Mouse (Mus musculus) forebrain, embryonic 13.5 days (tissue): ENCODE data around the gene Pradc1. TPM values are rescaled to one million over a fixed set of nuclear protein-coding genes. Genes with fewer than 3 reads are reported as not detected.
"Not testable (repeated sequence)": the region's sequence is repeated elsewhere in the genome, so short reads cannot be mapped to it uniquely, and the experiment has no call there.

Experiments
- ATAC-seq: fragments of 200-750 bp; cut with Nextera tagmentation; 2 replicates; pipeline ENCODE4 v1.8.0; 2017
- H3K27ac ChIP-seq: fragments of 300-500 bp; sonication (generic); 2 replicates; pipeline ENCODE4 v1.5.1; 2015; ENCODE audit warnings: inconsistent platforms, mild to moderate bottlenecking, moderate library complexity
- H3K27me3 ChIP-seq: fragments of 300-500 bp; sonication (generic); 2 replicates; pipeline ENCODE4 v1.6.1; 2015; ENCODE audit warnings: mild to moderate bottlenecking, inconsistent platforms
- H3K36me3 ChIP-seq: fragments of 300-500 bp; sonication (generic); 2 replicates; pipeline ENCODE4 v1.6.1; 2015; ENCODE audit warnings: mild to moderate bottlenecking, inconsistent platforms; ENCODE audit not compliant: poor library complexity, severe bottlenecking
- H3K4me1 ChIP-seq: fragments of 300-500 bp; sonication (generic); 2 replicates; pipeline ENCODE4 v1.6.1; 2015; ENCODE audit warnings: inconsistent platforms
- H3K4me2 ChIP-seq: fragments of 300-500 bp; sonication (generic); 2 replicates; pipeline ENCODE4 v1.6.1; 2015; ENCODE audit warnings: inconsistent platforms, mild to moderate bottlenecking, moderate library complexity
- H3K4me3 ChIP-seq: fragments of 300-500 bp; sonication (generic); 2 replicates; pipeline ENCODE4 v1.5.1; 2015; ENCODE audit warnings: mild to moderate bottlenecking, inconsistent platforms
- H3K9ac ChIP-seq: fragments of 300-500 bp; sonication (generic); 2 replicates; pipeline ENCODE4 v1.6.1; 2015; ENCODE audit warnings: mild to moderate bottlenecking, inconsistent platforms
- H3K9me3 ChIP-seq: fragments of 300-500 bp; sonication (generic); replicated peaks from 2 replicates; pipeline ENCODE4 v1.6.1; 2016; ENCODE audit warnings: inconsistent platforms
- WGBS: fragments of 180-500 bp; shearing (Covaris S2); methylation state at CpG from one replicate; pipeline ENCODE4 v1.1.7; 2015; 5-methylcytosine and 5-hydroxymethylcytosine counted together
- polyA plus RNA-seq: library from polyadenylated mRNA; unstranded; fragments of >200 nt; fragmentation: Nextera tagmentation; extraction: Ambion mirVana; gene quantifications from 2 replicates; pipeline ENCODE4 v1.2.1, GENCODE M21; 2015

Pradc1 gene
- polyA plus RNA-seq, 1 experiment from 2014 or later = 32.4 TPM

DNA sequence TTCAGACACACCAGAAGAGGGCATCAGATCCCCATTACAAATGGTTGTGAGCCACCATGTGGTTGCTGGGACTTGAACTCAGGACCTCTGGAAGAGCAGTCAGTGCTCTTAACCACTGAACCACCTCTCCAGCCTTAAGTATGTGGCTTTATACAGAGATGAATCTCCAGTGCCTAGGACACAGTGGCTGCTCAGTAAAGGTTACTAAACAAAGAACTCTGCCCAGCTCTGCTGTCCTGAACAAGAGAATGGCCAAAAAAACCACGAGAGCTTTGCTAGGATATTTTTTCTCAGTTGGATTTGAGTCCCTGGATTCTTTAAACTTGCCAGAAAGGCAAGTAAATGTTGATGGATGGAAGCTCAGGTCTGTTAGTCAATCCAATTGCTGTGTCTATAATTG lies 1.6 kb downstream of the Pradc1 start:
- WGBS = 60% methylated on average over 1 of the region's 1 CpGs
- not testable (repeated sequence) for H3K27me3 ChIP-seq, H3K9me3 ChIP-seq, H3K27ac ChIP-seq, ATAC-seq
- Histone ChIP-seq H3K4me1 (peaks cover 35% of the 10 kb centered on the region), H3K36me3 (peaks cover 29% of the 10 kb centered on the region), H3K4me2 (peak overlapping the region; percentile 95), H3K9ac (peak overlapping the region; percentile 74; the same call in 1 of the 2 replicates), H3K4me3 (peak overlapping the region; percentile 87; the same call in 1 of the 2 replicates)

DNA sequence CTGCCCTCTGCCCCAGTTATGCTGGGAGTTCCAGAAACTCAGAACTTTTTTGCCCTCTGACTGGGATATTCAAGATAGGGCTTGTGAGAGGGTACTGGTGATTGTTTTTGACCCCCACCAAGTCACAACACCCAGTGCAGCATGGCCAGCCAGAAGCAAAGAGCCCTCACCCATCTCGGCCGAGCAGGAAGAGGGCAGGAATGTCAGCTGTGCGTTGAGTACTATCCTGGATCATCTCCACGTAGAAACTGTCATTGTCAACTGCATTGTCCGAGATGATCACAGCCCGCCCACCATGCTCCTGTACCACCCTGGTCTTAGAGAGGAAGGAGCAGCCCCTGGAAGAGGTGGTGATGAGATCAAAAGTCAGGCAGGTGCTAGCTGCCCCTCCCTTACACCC lies 4.4 kb downstream of the Pradc1 start:
- WGBS = 89% methylated on average over 6 of the region's 6 CpGs
- Histone ChIP-seq H3K36me3 (peaks cover 50% of the 10 kb centered on the region), H3K4me1 (0 out of 2 replicates have a peak, but pooled peaks cover 8% of the 10 kb centered on the region)

DNA sequence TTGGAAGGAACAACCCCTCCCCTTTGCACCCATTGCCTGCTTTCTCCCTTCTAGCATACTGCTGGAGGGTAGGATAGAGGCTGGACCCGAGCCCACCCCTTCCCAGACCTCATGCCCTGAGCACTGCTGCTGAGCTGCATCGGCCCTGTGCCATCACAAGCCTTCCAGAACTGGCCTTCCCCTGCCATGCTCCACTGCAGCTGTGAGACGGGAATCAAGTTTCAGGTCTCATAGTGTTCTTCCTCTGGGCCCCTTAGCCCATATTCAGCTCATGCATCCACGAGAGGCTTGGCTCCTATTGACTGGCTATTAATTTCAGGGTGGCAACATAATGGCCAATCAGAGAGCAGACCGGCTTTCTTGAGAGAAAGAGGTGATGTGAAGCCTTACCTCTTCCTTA lies 6.5 kb downstream of the Pradc1 start:
- Histone ChIP-seq H3K4me3 (no peak overlapping the region), H3K27me3 (no peaks in the 10 kb centered on the region), H3K4me1 (0 out of 2 replicates have a peak, but pooled peaks cover 3% of the 10 kb centered on the region), H3K9me3 (no peaks in the 10 kb centered on the region), H3K36me3 (peaks cover 65% of the 10 kb centered on the region), H3K4me2 (no peak overlapping the region), H3K27ac (no peak overlapping the region), H3K9ac (no peak overlapping the region)
- 83% methylated on average over 5 of the region's 5 CpGs for WGBS
- ATAC-seq = no peak

More for the DNA sequence above, 4.4 kb downstream of the Pradc1 start:
- Histone ChIP-seq H3K27me3 (no peaks in the 10 kb centered on the region), H3K4me3 (no peak overlapping the region), H3K9ac (no peak overlapping the region), H3K27ac (no peak overlapping the region), H3K9me3 (no peaks in the 10 kb centered on the region), H3K4me2 (no peak overlapping the region)
- no peak for ATAC-seq

DNA sequence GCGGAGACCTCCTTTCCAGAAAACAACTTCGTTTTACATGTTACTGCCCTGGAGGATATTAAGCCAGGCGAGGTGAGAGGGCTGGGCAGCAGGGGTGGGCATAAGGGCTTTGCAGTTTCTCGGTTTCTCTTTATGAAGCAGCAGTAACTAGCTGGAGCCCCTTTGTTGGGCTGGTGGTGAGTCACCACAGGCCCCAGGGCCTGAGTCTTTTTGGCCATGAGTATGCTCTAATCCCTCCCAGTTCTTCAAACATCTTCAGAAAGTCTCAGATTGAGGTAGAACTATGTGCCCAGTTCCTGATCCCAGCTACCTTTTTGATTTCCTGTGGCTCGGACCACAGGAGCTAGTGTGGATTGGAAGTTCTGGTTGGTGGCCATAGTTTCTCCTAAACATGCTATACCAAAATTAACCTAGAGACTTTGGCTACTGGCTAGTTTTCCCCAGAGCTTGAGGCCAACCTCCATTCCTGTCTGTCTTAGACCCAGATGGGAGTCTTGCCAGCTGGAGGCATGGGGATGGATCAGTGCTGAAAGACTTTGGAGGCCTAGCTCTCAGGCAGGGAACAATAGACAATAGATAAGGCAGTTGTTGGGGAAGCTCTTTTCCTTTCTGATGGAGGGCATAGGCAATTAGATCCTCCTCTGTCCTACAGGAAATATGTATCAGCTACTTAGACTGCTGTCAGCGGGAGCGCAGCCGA lies 7.4 kb downstream of the Pradc1 start:
- H3K36me3 ChIP-seq = peaks cover 74% of the 10 kb centered on the region
- no peaks in the 10 kb centered on the region for H3K9me3 ChIP-seq
- no peak overlapping the region for H3K4me3 ChIP-seq
- H3K27ac ChIP-seq = no peak overlapping the region
- no peaks in the 10 kb centered on the region for H3K4me1 ChIP-seq
- no peak overlapping the region for H3K4me2 ChIP-seq
- no peak for ATAC-seq
- WGBS = 90% methylated on average over 8 of the region's 8 CpGs
- no peak overlapping the region for H3K9ac ChIP-seq
- no peaks in the 10 kb centered on the region for H3K27me3 ChIP-seq

DNA sequence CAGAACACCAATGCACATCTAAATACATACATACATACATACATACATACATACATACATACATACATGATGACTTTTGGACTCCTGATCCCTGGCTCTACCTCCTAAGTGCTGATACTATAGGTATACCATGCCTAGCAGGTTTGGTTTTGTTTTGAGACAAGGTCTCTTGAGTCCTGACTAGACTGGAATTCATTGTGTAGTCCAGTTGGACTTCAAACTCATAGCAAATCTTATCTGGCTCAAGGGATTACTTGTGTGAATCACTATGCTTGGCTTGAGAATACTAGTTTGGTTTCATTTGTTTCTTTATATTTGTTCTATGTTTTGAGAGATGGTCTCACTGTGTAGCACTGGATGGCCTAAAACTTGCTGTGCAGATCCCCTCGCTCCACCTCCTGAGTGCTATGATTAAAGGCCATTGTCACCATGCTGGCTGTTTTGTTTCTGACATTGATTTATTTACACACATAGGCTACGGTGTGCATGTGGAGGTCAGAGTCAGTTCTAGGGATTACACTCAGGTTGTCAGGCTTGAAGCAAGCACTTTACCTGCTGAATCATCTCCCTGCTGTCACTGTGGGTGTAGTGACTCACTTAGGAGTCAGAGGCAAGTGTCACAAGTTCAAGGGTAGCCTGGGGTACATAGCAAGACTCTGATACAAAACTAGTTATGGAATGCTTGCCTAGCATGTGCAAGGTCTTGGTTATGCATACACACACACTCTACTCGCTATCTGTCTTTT lies 8.1 kb downstream of the Pradc1 start:
- H3K4me1 ChIP-seq = no peaks in the 10 kb centered on the region
- H3K27me3 ChIP-seq = no peaks in the 10 kb centered on the region
- 92% methylated on average over 3 of the region's 3 CpGs for WGBS
- H3K9me3 ChIP-seq = no peaks in the 10 kb centered on the region
- H3K36me3 ChIP-seq = peaks cover 82% of the 10 kb centered on the region
- no peak for ATAC-seq
- no peak overlapping the region for H3K9ac ChIP-seq
- no peak overlapping the region for H3K27ac ChIP-seq
- H3K4me3 ChIP-seq = no peak overlapping the region
- no peak overlapping the region for H3K4me2 ChIP-seq

DNA sequence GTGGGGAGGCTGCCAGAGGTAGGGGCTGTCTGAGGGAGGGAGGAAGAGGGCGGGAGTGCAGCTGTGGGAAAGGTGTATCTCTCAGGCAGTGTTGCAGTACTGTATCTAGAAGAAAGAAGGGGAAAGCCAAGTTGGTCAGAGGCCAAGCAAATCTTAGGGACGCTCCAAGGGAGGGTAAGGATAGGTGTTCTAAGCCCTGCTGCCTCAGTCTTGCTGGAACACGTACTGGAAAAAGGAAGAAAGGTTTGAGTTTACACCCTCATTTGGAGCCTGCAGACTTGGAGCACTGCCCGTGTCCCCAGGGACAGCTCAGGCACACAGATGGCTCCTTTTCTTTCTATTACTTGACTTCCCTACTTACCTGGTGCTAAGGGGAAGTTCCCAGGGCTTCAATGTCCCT lies 10.6 kb downstream of the Pradc1 start:
- no peak overlapping the region for H3K4me2 ChIP-seq
- peaks cover 69% of the 10 kb centered on the region for H3K36me3 ChIP-seq
- H3K9ac ChIP-seq = no peak overlapping the region
- H3K9me3 ChIP-seq = no peaks in the 10 kb centered on the region
- WGBS = 89% methylated on average over 4 of the region's 4 CpGs
- no peak overlapping the region for H3K27ac ChIP-seq
- no peaks in the 10 kb centered on the region for H3K27me3 ChIP-seq
- no peaks in the 10 kb centered on the region for H3K4me1 ChIP-seq
- ATAC-seq = no peak
- no peak overlapping the region for H3K4me3 ChIP-seq

DNA sequence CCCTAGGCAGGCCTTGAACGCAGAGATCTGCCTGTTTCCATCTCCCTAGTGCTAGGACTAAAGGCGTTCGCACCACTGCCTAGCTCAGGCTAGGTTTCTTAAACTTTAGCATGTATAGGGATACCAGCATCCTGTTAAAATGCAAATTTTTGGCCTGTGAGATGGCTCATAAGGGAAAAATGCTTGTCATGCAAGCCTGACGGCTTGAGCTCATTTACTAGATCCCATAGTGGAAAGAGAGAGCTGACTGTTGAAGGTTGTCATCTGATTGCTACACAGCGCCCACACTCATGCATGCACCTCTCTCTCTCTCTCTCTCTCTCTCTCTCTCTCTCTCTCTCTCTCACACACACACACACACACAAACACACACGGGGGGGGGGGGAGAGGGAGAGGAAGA lies 15.1 kb downstream of the Pradc1 start:
- H3K27ac ChIP-seq = no peak overlapping the region
- H3K36me3 ChIP-seq = peaks cover 27% of the 10 kb centered on the region
- peaks cover 5% of the 10 kb centered on the region; the same call in 1 of the 2 replicates for H3K4me1 ChIP-seq
- H3K27me3 ChIP-seq = no peaks in the 10 kb centered on the region
- H3K4me2 ChIP-seq = no peak overlapping the region
- 88% methylated on average over 5 of the region's 6 CpGs for WGBS
- H3K9me3 ChIP-seq = no peaks in the 10 kb centered on the region
- ATAC-seq = no peak
- H3K4me3 ChIP-seq = no peak overlapping the region
- H3K9ac ChIP-seq = no peak overlapping the region

DNA sequence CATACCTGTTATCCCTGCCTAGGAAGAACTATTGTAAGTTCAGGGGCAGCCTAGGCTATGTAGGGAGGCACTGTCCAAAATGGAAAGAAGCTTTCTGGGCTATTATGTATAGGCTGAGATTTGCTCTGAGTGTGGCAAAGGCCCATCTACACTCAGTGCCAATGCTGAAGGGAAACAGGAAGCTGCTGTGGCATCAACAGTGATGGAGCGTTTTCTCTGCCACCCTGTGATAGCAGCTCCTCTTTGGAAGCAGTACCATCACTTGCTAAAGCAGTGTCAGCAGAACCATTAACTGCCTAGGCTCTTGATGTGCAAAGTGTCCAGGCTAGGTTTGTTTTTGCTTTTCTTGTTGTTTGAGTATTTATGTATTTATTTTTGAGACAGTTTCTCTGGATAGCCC lies 15.6 kb downstream of the Pradc1 start:
- Histone ChIP-seq H3K9ac (no peak overlapping the region), H3K27me3 (no peaks in the 10 kb centered on the region), H3K9me3 (no peaks in the 10 kb centered on the region), H3K4me3 (no peak overlapping the region), H3K36me3 (peaks cover 24% of the 10 kb centered on the region), H3K27ac (no peak overlapping the region), H3K4me2 (no peak overlapping the region), H3K4me1 (peaks cover 7% of the 10 kb centered on the region; the same call in 1 of the 2 replicates)
- WGBS = 79% methylated on average over 1 of the region's 1 CpGs
- no peak for ATAC-seq

DNA sequence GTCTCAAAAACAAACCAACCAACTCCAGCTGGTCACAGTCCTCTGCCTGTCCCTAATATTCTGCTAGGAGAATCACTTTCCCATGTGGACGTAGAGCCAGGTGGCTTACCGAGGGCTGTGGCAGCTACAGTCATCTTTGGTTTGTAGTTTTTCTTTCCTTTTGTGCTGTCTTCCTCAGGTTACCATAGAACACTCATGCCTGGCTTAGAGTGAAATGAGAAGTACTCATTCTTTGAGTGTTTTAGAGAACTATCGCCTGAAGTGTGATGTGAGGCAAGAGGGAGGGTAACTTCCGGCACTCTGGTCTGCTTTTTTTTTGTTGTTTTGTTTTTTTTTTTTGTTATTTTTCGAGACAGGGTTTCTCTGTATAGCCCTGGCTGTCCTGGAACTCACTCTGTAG lies 17.9 kb downstream of the Pradc1 start:
- no peak overlapping the region for H3K4me2 ChIP-seq
- H3K9me3 ChIP-seq = no peaks in the 10 kb centered on the region
- peaks cover 7% of the 10 kb centered on the region; the same call in 1 of the 2 replicates for H3K4me1 ChIP-seq
- ATAC-seq = no peak
- no peaks in the 10 kb centered on the region for H3K27me3 ChIP-seq
- no peak overlapping the region for H3K4me3 ChIP-seq
- 90% methylated on average over 5 of the region's 5 CpGs for WGBS
- no peak overlapping the region for H3K9ac ChIP-seq
- H3K36me3 ChIP-seq = peaks cover 5% of the 10 kb centered on the region
- no peak overlapping the region for H3K27ac ChIP-seq

DNA sequence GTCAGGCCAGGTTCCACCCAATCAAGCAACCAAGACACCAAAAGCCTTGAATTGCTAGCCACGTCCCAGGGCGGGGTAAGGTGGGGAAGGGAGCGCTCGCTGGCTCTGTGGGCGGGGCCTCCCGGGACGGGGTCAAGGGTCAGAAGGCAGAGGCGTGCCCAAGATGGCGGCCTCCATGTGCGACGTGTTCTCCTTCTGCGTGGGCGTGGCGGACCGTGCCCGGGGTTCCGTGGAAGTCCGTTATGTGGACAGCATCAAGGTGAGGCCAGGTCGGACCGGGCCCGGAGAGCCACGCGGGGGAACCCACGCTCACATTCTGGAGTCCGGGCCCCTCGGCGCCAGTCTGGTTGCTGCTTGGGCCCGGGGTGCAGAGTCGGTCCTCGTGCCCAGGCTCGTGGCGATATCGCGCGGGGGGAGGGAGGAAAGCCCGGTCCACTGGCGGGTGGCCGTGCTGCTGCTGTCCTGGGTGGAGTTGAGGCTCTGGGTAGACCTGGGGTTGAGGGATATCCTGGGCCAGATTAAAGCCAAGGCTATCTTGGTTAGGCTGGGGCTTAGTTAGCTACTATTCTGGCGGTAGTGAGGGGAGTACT lies 19.8 kb downstream of the Pradc1 start, which contains the start of gene Smyd5:
Smyd5 (plus strand) TSS at position 148 of the 590 bp plus-strand sequence.
- under 1% methylated on average over 39 of the region's 39 CpGs for WGBS
- Histone ChIP-seq H3K27me3 (no peaks in the 10 kb centered on the region), H3K9ac (peak within 1 kb of the TSS; percentile 81), H3K9me3 (no peaks in the 10 kb centered on the region), H3K4me3 (peak within 1 kb of the TSS; percentile 63), H3K36me3 (no peaks in the 10 kb centered on the region), H3K27ac (no peak within 1 kb of the TSS), H3K4me2 (peak within 1 kb of the TSS; percentile 92), H3K4me1 (peaks cover 7% of the 10 kb centered on the region; the same call in 1 of the 2 replicates)
- ATAC-seq = peak; percentile 83

DNA sequence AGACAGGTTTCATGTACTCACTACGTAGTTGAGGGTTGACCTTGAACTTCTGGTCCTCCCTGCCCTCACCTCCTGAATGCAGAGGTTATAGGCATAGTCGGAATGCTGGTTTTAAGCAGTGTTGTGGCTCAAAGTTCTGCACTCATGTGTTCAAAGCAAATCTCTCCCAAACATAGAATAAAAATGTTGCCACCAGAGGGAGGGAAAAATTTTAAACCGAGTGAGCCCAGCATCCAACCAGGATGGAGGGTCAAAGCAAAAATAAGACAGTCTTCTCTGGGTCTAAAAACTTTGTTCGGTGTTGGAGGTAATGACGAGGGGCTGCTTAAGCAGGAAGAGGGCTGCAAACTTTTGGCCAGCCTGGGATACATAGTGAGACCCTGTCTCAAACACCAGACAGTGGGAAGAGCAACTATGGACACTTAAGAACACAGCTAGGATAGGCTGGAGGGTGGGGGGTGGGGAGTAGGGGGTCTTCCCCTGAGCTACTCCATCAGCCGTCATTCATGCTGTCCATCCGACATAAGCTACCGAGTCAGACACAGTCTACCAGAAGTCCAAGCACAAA lies 20.4 kb downstream of the Pradc1 start:
- 50% methylated on average over 8 of the region's 8 CpGs for WGBS
- Histone ChIP-seq H3K9me3 (no peaks in the 10 kb centered on the region), H3K27me3 (no peaks in the 10 kb centered on the region), H3K9ac (peak overlapping the region; percentile 81), H3K27ac (no peak overlapping the region), H3K4me3 (peak overlapping the region; percentile 63), H3K36me3 (no peaks in the 10 kb centered on the region), H3K4me1 (peaks cover 7% of the 10 kb centered on the region; the same call in 1 of the 2 replicates), H3K4me2 (peak overlapping the region; percentile 92)
- ATAC-seq = peak; percentile 69
